8 mouse cellular contexts compared by ENCODE assay signal in the genomic region with DNA sequence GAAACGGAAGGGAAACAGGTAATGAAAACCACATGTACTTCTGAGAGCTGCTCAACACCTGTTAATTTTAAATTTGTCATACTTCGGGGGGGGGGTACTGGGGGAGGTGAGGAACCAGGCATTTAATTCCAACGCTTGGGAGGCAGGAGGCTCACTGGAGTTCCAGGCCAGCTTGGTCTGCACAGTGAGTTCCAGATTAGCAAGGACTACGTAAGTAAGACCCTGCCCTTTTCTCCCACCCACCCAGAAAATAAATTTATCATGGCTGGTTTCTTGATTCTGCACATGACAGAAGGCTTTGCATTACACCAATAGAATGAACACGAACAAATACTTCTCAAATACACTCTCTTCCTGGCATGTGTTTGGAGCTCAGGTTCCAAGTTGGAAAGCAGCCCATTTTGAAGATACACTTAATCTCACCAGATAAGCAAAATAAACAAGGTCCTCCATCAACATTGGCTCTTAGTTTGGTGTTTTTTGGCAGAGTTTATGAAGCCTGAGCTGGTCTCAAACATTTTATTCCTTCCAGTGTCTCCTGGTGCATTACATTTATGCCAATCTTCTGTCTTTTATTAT. TPM values are rescaled to one million over a fixed set of nuclear protein-coding genes. Genes with fewer than 3 reads are reported as not detected.
DNase-seq lines count a peak whose midpoint lies in the region; ATAC-seq and TF ChIP-seq lines count a peak whose summit lies in the region.

No protein-coding gene starts in this region.

- no peaks in the 10 kb centered on the region for H3K9me3 ChIP-seq in ES-E14 (ENCODE audit: control insufficient read depth, insufficient read depth, low read depth, low read length)
- H3K9me3 ChIP-seq in limb, embryonic 15.5 days = no peaks in the 10 kb centered on the region
- H3K9me3 ChIP-seq in neural tube, embryonic 14.5 days (ENCODE audit: control insufficient read depth, low read length) = no peaks in the 10 kb centered on the region

- H3K4me1 ChIP-seq in ES-E14 (ENCODE audit: control insufficient read depth in 2 of 2, insufficient read depth in 2 of 2, low read length in 2 of 2, poor library complexity in 1 of 2) = peaks cover 6 to 20% of the 10 kb centered on the region in 2 experiments
- peaks cover 19% of the 10 kb centered on the region for H3K4me1 ChIP-seq in limb, embryonic 15.5 days
- peaks cover 23% of the 10 kb centered on the region for H3K4me1 ChIP-seq in neural tube, embryonic 14.5 days (ENCODE audit: control insufficient read depth, insufficient read depth, low read length)

- H3K36me3 ChIP-seq in ES-E14 (ENCODE audit: control insufficient read depth, insufficient read depth, low read length, poor library complexity, severe bottlenecking) = no peaks in the 10 kb centered on the region
- H3K36me3 ChIP-seq in limb, embryonic 15.5 days = peaks cover 18% of the 10 kb centered on the region
- H3K36me3 ChIP-seq in neural tube, embryonic 14.5 days (ENCODE audit: control insufficient read depth, insufficient read depth, low read length) = peaks cover 4% of the 10 kb centered on the region; the same call in 1 of the 2 replicates

- H3K4me3 ChIP-seq in ES-E14 (ENCODE audit: insufficient read depth in 1 of 2, low read depth in 1 of 2, low read length in 2 of 2, poor library complexity in 1 of 2, severe bottlenecking in 1 of 2) = peak overlapping the region; percentile 88 to 94
- peak overlapping the region; percentile 73 for H3K4me3 ChIP-seq in limb, embryonic 15.5 days
- peak overlapping the region; percentile 95 for H3K4me3 ChIP-seq in neural tube, embryonic 14.5 days (ENCODE audit: low read depth, low read length)

- DNase-seq in cerebellum, adult 9-10 months = peak; percentile 55
- DNase-seq in ES-E14 (ENCODE audit: low read depth, low spot score) = no peak
- DNase-seq in heart, adult 8-10 months (ENCODE audit: low spot score) = peak; percentile 31
- no peak for DNase-seq in right cerebral cortex, postnatal 4 days
- DNase-seq in embryo, embryonic 11 days = no peak

- no peak for ATAC-seq in cerebellum, adult (ENCODE audit: insufficient number of reproducible peaks, low FRiP score, low TSS enrichment)
- no peak for ATAC-seq in limb, embryonic 15.5 days (ENCODE audit: insufficient number of reproducible peaks, low FRiP score, low TSS enrichment, low read depth)
- no peak for ATAC-seq in neural tube, embryonic 14.5 days (ENCODE audit: low read depth)

- peak overlapping the region; percentile 86; the same call in 1 of the 2 replicates for H3K9ac ChIP-seq in ES-E14 (ENCODE audit: insufficient read depth, low read depth, low read length, poor library complexity, severe bottlenecking)
- peak overlapping the region; percentile 80; the same call in 1 of the 2 replicates for H3K9ac ChIP-seq in limb, embryonic 15.5 days
- H3K9ac ChIP-seq in neural tube, embryonic 14.5 days (replicated peaks; ENCODE audit: low read depth, low read length) = peak overlapping the region; percentile 78; the same call in 1 of the 2 replicates

- peak overlapping the region; percentile 75 for H3K4me2 ChIP-seq in limb, embryonic 15.5 days
- peak overlapping the region; percentile 97 for H3K4me2 ChIP-seq in neural tube, embryonic 14.5 days (ENCODE audit: low read depth, low read length)

- WGBS in limb, embryonic 15.5 days = 8% methylated on average over 5 of the region's 5 CpGs
- 24% methylated on average over 5 of the region's 5 CpGs for WGBS in neural tube, embryonic 14.5 days

- no peak overlapping the region for H3K27ac ChIP-seq in ES-E14 (ENCODE audit: insufficient read depth, low read depth, low read length, poor library complexity, severe bottlenecking)
- peak overlapping the region; percentile 96 for H3K27ac ChIP-seq in limb, embryonic 15.5 days
- no peak overlapping the region for H3K27ac ChIP-seq in neural tube, embryonic 14.5 days (ENCODE audit: low read depth, low read length)

- no peaks in the 10 kb centered on the region for H3K27me3 ChIP-seq in limb, embryonic 15.5 days
- no peaks in the 10 kb centered on the region for H3K27me3 ChIP-seq in neural tube, embryonic 14.5 days (ENCODE audit: control insufficient read depth, insufficient read depth, low read length)

- in situ Hi-C loops in ES-E14 (cut with MboI; ENCODE audit: low sequenced_read_pairs in 2 of 2, unreplicated experiment in 2 of 2) = no loop called here

TF ChIP-seq in ES-E14, 5 proteins besides CTCF, POLR2A, EP300 and RAD21:
- TF ChIP-seq ZNF384 (IDR thresholded peaks at IDR 0.05; ENCODE audit: low read depth, low read length) (no peak), MAFK (IDR thresholded peaks at IDR 0.05; ENCODE audit: insufficient read depth, low read depth, low read length) (no peak), CHD2 (IDR thresholded peaks at IDR 0.05; ENCODE audit: low read depth, low read length) (no peak), ZC3H11A (IDR thresholded peaks at IDR 0.05; ENCODE audit: borderline replicate concordance, low read depth, low read length) (no peak), HCFC1 (IDR thresholded peaks at IDR 0.05; ENCODE audit: borderline replicate concordance, insufficient read depth, low read length) (no peak)
TF ChIP-seq in ES-E14: peak in this region for 0.

RNA-seq across cellular contexts. Expression of a gene that starts 1.3 kb away (rescaled TPM):
- total RNA-seq in ES-E14 (2012; rRNA removed) = 13.6 and 15.3 TPM in 2 replicates
- 1 to 10 TPM; 6.3 to 8.5 (median 7.6) TPM for total RNA-seq in heart, adult 8-10 months (2022)
- 18.8 and 19.5 TPM in 2 replicates for polyA plus RNA-seq in limb, embryonic 15.5 days (2015; fragmentation: Nextera tagmentation; extraction: Ambion mirVana)
- polyA plus RNA-seq in neural tube, embryonic 14.5 days (2014; fragmentation: Nextera tagmentation; extraction: Ambion mirVana) = 11.4 and 14.6 TPM in 2 replicates

RNA-seq across cellular contexts. Expression of a gene that starts 21.5 kb away (rescaled TPM):
- 45.2 and 50.1 TPM in 2 replicates for total RNA-seq in ES-E14 (2012; rRNA removed)
- 100 to 1,000 TPM; 117 to 141 (median 135) TPM for total RNA-seq in heart, adult 8-10 months (2022)
- 113 and 118 TPM in 2 replicates for polyA plus RNA-seq in limb, embryonic 15.5 days (2015; fragmentation: Nextera tagmentation; extraction: Ambion mirVana)
- polyA plus RNA-seq in neural tube, embryonic 14.5 days (2014; fragmentation: Nextera tagmentation; extraction: Ambion mirVana) = 133 and 144 TPM in 2 replicates

RNA-seq across cellular contexts. Expression of a gene that starts 22.5 kb away (rescaled TPM):
- total RNA-seq in ES-E14 (2012; rRNA removed) = 13.2 and 16.4 TPM in 2 replicates
- 100 to 1,000 TPM; 501 to 520 (median 513) TPM for total RNA-seq in heart, adult 8-10 months (2022)
- polyA plus RNA-seq in limb, embryonic 15.5 days (2015; fragmentation: Nextera tagmentation; extraction: Ambion mirVana) = 31.8 and 66.6 TPM in 2 replicates
- 27.9 and 31.6 TPM in 2 replicates for polyA plus RNA-seq in neural tube, embryonic 14.5 days (2014; fragmentation: Nextera tagmentation; extraction: Ambion mirVana)

RNA-seq across cellular contexts. Expression of a gene that starts 57.0 kb away (rescaled TPM):
- 91.1 and 97.0 TPM in 2 replicates for total RNA-seq in ES-E14 (2012; rRNA removed)
- total RNA-seq in heart, adult 8-10 months (2022) = 10 to 100 TPM; 77.1 to 88.7 (median 82.1) TPM
- 17.6 and 20.0 TPM in 2 replicates for polyA plus RNA-seq in limb, embryonic 15.5 days (2015; fragmentation: Nextera tagmentation; extraction: Ambion mirVana)
- polyA plus RNA-seq in neural tube, embryonic 14.5 days (2014; fragmentation: Nextera tagmentation; extraction: Ambion mirVana) = 9.3 and 10.6 TPM in 2 replicates

Comparison
In these comparisons a context has a peak if more than half of its experiments do, and no peak if none do; other contexts are left out.
1. DNase-seq: peak in cerebellum, adult 9-10 months (single experiment) and heart, adult 8-10 months (single experiment); none in ES-E14 (single experiment), right cerebral cortex, postnatal 4 days (single experiment) and embryo, embryonic 11 days (single experiment).
2. RNA of a gene that starts 22.5 kb away (total RNA-seq): 501 to 520 TPM in heart, adult 8-10 months; 13.2 to 16.4 TPM in ES-E14; every median in the first group is over 10 times any median in the second.
3. Peak in every context shown above with its lines, with median percentiles within 50 percentile points of each other: H3K4me3 ChIP-seq and H3K9ac ChIP-seq.